Mouse (Mus musculus) MEL (cell line): ENCODE data around the gene Sacs.

Source experiments
- CHD1 ChIP-seq: IDR thresholded peaks from 2 replicates; pipeline ENCODE4 v1.6.1; 2012; ENCODE audit warnings: low read depth, mild to moderate bottlenecking, inconsistent platforms, low read length, improper control_type of control experiment
- CTCF ChIP-seq, 3 experiments: IDR thresholded peaks in 2 of 3; conservative IDR thresholded peaks in 1 of 3; 2 replicates each; pipeline ENCODE4 v1.5.1; 2011 to 2012; ENCODE audit warnings: low read length in 3 of 3, low read depth in 2 of 3, mild to moderate bottlenecking in 2 of 3, improper control_type of control experiment in 1 of 3, inconsistent platforms in 1 of 3, mixed read lengths in 1 of 3, moderate library complexity in 1 of 3; ENCODE audit not compliant: control insufficient read depth in 1 of 3, insufficient read depth in 1 of 3, poor library complexity in 1 of 3, severe bottlenecking in 1 of 3
- EP300 ChIP-seq, 2 experiments: IDR thresholded peaks; 2 replicates each; pipeline ENCODE4 v1.6.1; 2011; ENCODE audit warnings: improper control_type of control experiment in 2 of 2, low read length in 2 of 2, low read depth in 1 of 2, mild to moderate bottlenecking in 1 of 2
- GATA1 ChIP-seq: IDR thresholded peaks from 2 replicates; pipeline ENCODE4 v1.6.1; 2011; ENCODE audit warnings: low read depth, low read length, improper control_type of control experiment
- MAX ChIP-seq: IDR thresholded peaks from 2 replicates; pipeline ENCODE4 v1.6.1; 2011; ENCODE audit warnings: low read length, improper control_type of control experiment
- MAZ ChIP-seq: IDR thresholded peaks from 2 replicates; pipeline ENCODE4 v1.6.1; 2012; ENCODE audit warnings: low read depth, mild to moderate bottlenecking, inconsistent platforms, low read length, improper control_type of control experiment
- MYC ChIP-seq: IDR thresholded peaks from 2 replicates; pipeline ENCODE4 v1.6.1; 2011; ENCODE audit warnings: low read depth, mild to moderate bottlenecking, low read length, improper control_type of control experiment, moderate library complexity
- POLR2A ChIP-seq, 2 experiments: IDR thresholded peaks; 2 replicates each; pipeline ENCODE4 v1.6.1; 2011 to 2012; ENCODE audit warnings: low read length in 2 of 2, mild to moderate bottlenecking in 2 of 2, control low read depth in 1 of 2, improper control_type of control experiment in 1 of 2, low read depth in 1 of 2, moderate library complexity in 1 of 2; ENCODE audit not compliant: control insufficient read depth in 1 of 2, insufficient read depth in 1 of 2, poor library complexity in 1 of 2
- TAL1 ChIP-seq: IDR thresholded peaks from 2 replicates; pipeline ENCODE4 v1.6.1; 2012; ENCODE audit warnings: mild to moderate bottlenecking, inconsistent platforms, low read length, moderate library complexity, mixed read lengths
- TBP ChIP-seq: IDR thresholded peaks from 2 replicates; pipeline ENCODE4 v1.8.0; 2011; ENCODE audit warnings: low read depth, low read length, improper control_type of control experiment
- TCF12 ChIP-seq: IDR thresholded peaks from 2 replicates; pipeline ENCODE4 v1.6.1; 2014; ENCODE audit warnings: low read depth, mild to moderate bottlenecking, inconsistent platforms, low read length, improper control_type of control experiment, moderate library complexity
- ZC3H11A ChIP-seq: IDR thresholded peaks from 2 replicates; pipeline ENCODE4 v1.6.1; 2012; ENCODE audit warnings: low read depth, mild to moderate bottlenecking, inconsistent platforms, low read length, improper control_type of control experiment
- ZNF384 ChIP-seq: IDR thresholded peaks from 2 replicates; pipeline ENCODE4 v1.6.1; 2012; ENCODE audit warnings: low read depth, mild to moderate bottlenecking, inconsistent platforms, low read length, improper control_type of control experiment

DNA sequence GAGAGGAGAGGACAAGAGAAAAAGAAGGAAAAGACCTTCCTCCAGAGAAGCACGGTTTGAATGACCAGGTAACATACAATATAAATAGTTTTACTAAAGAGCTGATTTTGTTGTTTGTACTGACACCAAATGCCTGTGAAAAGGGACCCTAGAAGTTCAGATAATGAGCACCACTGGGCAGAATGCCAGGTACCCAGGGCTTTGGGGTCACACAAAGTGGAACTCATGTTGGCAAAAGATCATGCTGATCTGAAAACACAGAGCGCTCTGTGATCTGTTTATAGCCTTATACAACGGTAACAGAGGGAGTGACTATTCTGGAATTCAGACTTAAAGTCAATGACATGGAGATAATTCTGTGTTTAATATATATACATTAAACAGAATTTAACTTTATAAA, 108.2 kb downstream of the Sacs start:
- TF ChIP-seq CTCF (IDR thresholded peaks at IDR 0.05 in 2 of 3, conservative IDR thresholded peaks at IDR 0.05 in 1 of 3; ENCODE audit: control insufficient read depth in 1 of 3, insufficient read depth in 1 of 3, low read depth in 2 of 3, low read length in 3 of 3, poor library complexity in 1 of 3, severe bottlenecking in 1 of 3) (no peak), TBP (no peak), MAX (no peak), EP300 (IDR thresholded peaks at IDR 0.05; ENCODE audit: low read depth in 1 of 2, low read length in 2 of 2) (no peak), ZC3H11A (no peak), TAL1 (no peak), MAZ (no peak), ZNF384 (no peak), GATA1 (no peak), MYC (no peak), POLR2A (IDR thresholded peaks at IDR 0.05; ENCODE audit: control insufficient read depth in 1 of 2, insufficient read depth in 1 of 2, low read depth in 1 of 2, low read length in 2 of 2, poor library complexity in 1 of 2) (no peak), CHD1 (no peak), TCF12 (no peak)
